Mouse (Mus musculus) adrenal gland, adult 8-10 months (tissue): ENCODE measurements at regions not wholly inside any gene's neighbourhood (a gene's known extent, or its start where the extent isn't known, plus 50 kb on each side); places are given as distances from the start of the nearest gene placed in this dataset.

Experiments
- DNase-seq: peaks from one replicate; pipeline ENCODE4 v3.0.0; 2022

DNA sequence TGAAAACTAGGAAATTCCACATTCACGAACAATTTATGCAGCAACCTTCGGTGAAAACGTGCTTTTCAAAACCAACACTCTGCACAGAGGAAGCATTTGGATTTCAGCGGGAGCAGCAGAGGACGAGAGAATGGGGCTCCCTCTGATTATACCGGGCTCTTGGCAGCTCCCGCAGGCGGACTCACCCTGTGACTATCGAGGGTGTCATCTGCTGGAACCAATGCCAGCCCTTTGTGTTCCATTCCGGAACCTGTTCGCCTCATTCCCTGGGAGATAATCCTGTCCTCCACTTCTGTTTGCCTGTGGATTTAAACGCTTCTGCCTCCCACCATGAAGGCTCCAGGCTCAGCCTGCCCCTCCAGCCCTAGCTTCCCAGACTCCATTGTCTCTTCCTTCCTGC, 77.1 kb downstream of the Utp18 start:
- no peak for DNase-seq

DNA sequence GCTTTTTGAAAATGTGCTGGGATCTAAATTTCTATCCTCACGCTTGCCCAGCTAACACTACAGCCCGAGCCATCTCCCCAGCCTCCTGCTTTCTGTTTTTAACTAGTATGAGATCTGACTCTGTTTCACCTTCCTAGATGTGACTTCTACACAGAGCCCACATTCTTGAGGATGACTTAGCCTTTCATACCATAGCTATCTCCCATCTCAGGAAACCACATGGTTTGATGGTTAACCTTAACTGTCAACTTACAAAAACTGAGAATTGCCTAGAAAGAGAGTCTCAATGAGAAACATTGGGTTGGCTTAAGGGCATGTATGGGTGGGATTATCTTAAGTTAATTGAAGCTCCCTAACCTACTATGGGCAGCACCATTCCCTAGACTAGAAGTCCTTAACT, 78.4 kb downstream of the Utp18 start:
- no peak for DNase-seq

DNA sequence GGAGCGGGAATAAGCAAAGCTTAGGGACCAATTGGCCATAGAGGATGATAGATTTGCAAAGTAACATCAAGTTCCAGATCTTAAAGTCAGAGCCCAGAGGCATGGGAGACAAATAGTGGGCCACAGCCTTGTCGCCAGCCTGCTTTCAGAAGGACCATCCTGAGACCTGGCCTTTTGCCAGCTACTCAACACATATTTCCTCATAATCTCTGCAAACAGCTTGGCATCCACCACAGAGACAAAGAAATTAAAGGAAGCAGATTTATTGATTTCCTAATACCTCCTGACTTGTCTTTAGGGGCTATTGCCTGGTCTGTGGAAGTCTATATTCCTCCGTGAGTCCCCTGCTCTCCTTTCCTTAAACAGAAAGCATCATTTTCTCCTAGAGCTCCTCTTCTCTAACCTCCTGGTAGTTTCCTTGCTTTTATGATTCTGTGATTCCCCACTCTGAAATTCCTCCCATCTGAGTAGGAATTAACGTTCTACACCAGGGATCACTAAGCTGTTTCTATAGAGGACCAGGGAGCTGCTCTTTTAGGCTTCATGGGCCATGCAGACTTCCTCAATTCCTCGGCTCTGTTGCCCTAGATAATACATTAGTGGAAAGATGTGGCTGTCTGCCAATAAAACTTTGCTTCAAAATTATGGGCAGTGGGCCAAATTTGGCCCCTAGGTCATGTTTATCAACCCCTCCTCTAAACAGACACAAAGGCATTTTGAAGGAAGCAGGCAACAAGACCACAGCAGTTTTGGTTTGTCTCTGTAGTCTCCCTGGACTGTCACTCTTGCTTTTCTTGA, 114.2 kb downstream of the Utp18 start:
- no peak for DNase-seq

DNA sequence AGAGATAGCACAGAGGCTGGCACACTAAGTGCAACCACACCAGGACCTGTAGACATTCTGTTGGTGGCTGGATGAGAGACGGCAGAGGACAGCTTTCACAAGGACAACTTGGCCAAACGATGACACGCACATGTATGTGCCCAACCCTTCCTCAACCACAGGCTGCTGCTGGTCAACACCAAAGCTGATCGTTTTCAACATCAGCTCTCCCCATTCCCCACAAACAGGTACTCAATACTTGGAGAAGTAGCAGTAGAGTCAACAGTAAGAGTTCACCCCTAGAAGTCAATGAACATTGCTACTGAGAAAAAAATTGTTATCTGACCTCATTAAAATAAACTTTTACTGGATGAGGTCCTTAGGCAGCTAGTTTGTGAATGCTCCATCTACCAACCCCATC, 119.6 kb downstream of the Utp18 start:
- DNase-seq: no peak

- DNase-seq: no peak
Observed at GRCm38 (mm10) chr11:93762832-93763530, 122.6 kb downstream of the Utp18 start.

- DNase-seq: no peak
Observed at GRCm38 (mm10) chr11:93757825-93758224, 127.7 kb downstream of the Utp18 start.

- no peak for DNase-seq
Observed at GRCm38 (mm10) chr11:93736618-93737017, 148.9 kb downstream of the Utp18 start.

DNA sequence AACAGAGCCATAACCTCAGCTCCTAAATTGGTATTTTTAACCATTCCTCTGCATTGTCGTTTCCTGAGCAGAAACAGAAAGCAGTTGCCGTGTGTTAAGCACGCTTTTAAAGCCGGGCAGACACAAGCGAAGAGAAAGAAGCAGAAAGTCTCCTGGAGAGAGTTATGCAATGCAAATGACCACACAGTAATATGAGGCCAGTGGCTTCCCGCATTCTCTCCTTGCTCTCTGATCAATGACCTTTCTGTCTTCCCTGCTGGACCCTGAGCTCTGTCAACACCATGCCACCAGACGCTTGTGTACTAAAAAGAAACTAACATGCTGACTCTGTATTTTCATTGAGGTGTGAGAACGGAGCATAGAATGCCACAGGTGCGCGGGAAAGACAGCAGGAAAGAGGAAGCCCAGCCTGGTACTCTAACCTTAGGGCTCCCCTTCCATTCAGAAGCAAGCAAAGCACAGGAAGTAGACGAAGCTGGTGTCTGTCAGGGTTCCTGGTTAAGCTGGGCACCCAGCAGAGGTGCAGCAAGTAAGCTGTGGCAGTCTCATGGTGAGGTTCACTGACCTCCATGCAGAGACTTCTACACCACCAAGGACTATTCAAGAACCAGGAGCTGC, 151.9 kb downstream of the Utp18 start:
- no peak for DNase-seq

- no peak for DNase-seq
Observed at GRCm38 (mm10) chr11:93729119-93729518, 156.4 kb downstream of the Utp18 start.

- DNase-seq: no peak
Observed at GRCm38 (mm10) chr11:93725242-93725641, 160.3 kb downstream of the Utp18 start.

GRCm38 (mm10) chr11:93719141-93719540, 166.4 kb downstream of the Utp18 start:
- no peak for DNase-seq

GRCm38 (mm10) chr11:93709686-93710085, 175.9 kb downstream of the Utp18 start:
- DNase-seq: no peak

DNA sequence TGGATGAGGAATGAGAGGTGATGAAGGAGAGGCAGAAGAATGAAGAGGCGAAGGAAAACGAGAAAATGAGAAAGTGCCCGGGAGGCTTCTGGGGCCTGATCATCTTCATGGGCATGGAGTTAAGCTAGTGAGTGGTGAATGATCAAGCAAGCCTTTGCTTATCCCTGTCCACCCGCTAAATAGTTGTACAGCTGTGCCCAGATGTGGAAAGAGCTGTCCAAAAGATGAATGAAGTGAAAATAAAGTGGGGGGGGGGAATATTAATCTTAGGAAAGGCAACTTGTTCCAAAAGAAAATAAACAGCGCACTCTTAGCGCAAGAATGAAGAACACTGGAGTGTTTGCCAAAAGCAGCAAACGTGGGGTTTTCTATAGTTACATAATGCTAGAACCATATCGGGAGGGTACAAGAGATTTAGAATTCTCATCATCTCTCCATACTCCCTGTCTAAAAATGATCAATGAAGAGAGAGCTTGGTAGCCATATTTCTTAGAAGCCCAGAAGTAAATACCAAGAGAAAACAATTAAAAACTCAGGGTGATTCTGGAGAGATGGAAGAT, 188.5 kb downstream of the Utp18 start:
- DNase-seq: no peak

- no peak for DNase-seq
Observed at GRCm38 (mm10) chr11:93696096-93696890, 189.3 kb downstream of the Utp18 start.

- DNase-seq: peak; percentile 15
Observed at GRCm38 (mm10) chr11:93683691-93684090, 201.9 kb downstream of the Utp18 start.

GRCm38 (mm10) chr11:93676299-93676698, 209.3 kb downstream of the Utp18 start:
- no peak for DNase-seq

- no peak for DNase-seq
Observed at GRCm38 (mm10) chr11:93672025-93672424, 213.5 kb downstream of the Utp18 start.

- no peak for DNase-seq
Observed at GRCm38 (mm10) chr11:93661657-93662056, 223.9 kb downstream of the Utp18 start.

GRCm38 (mm10) chr11:93660379-93660778, 225.2 kb downstream of the Utp18 start:
- DNase-seq: no peak

DNA sequence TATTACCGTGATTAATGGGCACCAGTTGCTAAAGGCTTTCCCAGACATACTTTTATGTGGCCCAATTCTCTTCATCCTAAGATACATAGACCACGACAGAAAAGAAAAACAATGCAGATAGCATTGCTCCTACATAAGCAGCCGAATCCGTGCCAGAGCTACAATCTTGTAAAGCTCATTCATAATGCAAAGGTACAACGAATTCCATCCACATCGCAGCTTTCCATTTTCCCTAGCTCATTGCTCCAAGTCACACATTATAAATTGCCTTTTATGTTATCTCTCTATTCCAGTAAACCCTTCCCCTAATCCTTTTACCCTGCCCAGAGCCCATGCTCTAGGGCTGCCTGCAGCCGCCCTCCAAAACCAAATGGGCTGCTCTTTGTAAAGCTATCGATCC, 226.8 kb downstream of the Utp18 start:
- no peak for DNase-seq

DNA sequence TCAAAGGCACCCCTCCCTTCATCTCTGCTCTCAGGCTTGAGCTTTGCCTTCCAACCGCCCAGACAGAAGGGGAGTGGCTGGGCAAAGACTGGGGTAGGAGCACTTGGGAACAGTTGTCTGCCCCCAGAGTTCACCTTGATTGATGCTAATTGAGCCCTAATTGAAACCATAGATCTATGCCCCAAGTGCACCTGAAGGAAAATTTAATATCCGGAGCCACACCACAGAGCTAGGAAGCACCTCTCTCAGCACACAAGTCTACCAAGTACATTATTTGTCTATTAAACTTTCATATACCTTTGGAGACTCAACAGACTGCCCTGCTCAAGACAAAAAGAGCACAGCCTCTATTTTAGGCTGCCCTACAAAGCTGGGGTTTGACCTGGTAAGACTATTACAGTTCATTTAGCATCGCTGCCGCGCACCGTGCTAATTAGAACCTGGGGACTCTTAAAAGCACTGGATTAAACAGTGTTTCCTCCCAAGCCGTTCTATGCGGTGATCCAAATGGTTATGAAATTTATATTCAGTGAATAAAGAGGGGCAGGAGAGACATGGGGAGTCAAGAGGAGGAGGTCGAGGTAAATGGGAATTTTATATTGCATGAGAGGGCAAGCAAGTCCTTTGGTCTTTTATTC, 229.8 kb downstream of the Utp18 start:
- DNase-seq: no peak

DNA sequence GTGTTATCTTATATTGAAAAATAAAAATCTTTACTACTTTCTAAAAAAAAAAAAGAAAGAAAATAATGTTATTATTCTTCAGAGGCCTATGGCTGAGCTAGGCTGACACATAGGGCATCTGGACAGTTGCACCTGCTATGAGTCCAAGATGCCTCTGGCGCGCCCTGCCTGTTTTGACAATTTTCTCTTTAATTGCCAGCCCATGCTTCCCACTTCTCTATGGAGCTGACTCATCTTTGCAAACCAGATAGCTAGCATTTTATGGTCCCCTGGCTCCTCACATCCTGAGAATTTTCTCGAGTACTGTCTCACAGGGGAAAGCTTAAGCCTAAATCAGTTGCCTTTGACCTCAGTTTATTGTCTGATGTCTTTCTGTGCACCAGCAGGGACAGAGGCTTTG, 232.2 kb downstream of the Utp18 start:
- DNase-seq: no peak
